Mouse (Mus musculus) thymus, adult 2 months (tissue): ENCODE measurements around the gene Tenm2.

Experiments used
- CTCF ChIP-seq: fragments of 200-500 bp; IDR thresholded peaks from 2 replicates; pipeline ENCODE4 v1.5.1; 2012; ENCODE audit warnings: mild to moderate bottlenecking, control low read depth, low read length, moderate library complexity, borderline replicate concordance; ENCODE audit not compliant: control insufficient read depth, poor library complexity, insufficient read depth; ENCODE audit errors: extremely low read depth
- POLR2A ChIP-seq: fragments of 200-500 bp; IDR thresholded peaks from 2 replicates; pipeline ENCODE4 v1.6.1; 2012; ENCODE audit warnings: mild to moderate bottlenecking, low read length, control low read depth, moderate library complexity; ENCODE audit not compliant: control insufficient read depth, poor library complexity, insufficient read depth; ENCODE audit errors: extremely low read depth

DNA sequence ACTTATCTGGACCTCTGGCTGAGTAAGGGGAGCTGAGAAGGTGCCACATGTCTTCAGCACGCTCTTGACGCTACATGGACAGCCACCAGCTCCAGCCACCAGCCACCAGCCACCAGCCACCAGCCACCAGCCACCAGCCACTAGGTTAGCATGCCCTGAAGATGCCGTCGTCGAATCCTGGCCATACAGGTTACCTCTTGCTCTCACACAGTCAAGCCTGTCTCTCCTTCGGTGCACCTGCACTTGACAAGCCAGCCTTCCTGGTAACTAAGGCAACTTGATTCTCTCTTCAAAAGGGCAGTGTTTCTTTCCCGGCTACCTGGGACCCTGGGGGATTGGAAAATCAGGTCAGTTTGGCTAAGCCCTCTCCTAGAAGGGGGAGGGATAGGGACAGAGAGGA lies 1262.6 kb downstream of the Tenm2 start:
- TF ChIP-seq POLR2A (no peak), CTCF (no peak)
